Comparison of ENCODE assay signal across 20 mouse cellular contexts in the genomic region with DNA sequence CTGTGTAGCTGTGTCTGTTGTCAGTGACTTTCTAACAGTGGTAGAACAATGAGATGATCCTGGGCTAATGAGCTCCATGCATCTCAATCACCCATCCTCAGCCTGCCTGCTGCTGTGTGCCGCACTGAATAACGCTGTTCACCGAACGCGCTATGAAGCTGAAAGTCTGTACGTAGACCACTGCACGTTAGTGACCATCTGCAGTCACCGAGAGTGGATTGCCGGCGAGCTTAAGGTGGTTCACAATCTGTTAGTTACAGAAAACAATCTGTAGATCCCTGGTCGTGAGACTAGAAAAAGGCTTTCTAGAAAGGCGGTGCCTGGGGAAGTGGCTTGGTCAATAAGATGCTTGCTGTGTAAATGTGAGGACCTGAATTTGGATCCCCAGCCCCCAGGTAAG. TPM values are rescaled to one million over a fixed set of nuclear protein-coding genes. Genes with fewer than 3 reads are reported as not detected.
A peak's percentile ranks its signal among the peaks of the same experiment; 100 is the strongest.
DNase-seq lines count a peak whose midpoint lies in the region; ATAC-seq and TF ChIP-seq lines count a peak whose summit lies in the region.
"Had no signal": no experiment of that assay in that cellular context is flagged by ENCODE, and none has a peak within 500 bp of the region (broad histone marks: within the 10 kb centered on the region; RNA-seq: fewer than 3 reads in every experiment).

No protein-coding gene starts in this region.

- DNase-seq in hindbrain, embryonic 10.5 days (ENCODE audit: low spot score), result no peak
- no peak for DNase-seq in hindbrain, postnatal 0 days (ENCODE audit: low spot score)
- peak; percentile 14 for DNase-seq in midbrain, embryonic 14.5 days
- peak; percentile 35 for DNase-seq in hindbrain, embryonic 14.5 days (ENCODE audit: low spot score)
- no peak for DNase-seq in testis, postnatal 14 days (ENCODE audit: low spot score)
- DNase-seq in heart, embryonic 10.5 days (ENCODE audit: low spot score), result no peak
- DNase-seq: adrenal gland, postnatal 10 days; cerebellum, adult 18-20 months; cerebellum, adult 9-11 months; gastrocnemius, postnatal 36 days; heart, adult 18-20 months; heart, postnatal 14 days had no signal

- no peak overlapping the region for H3K4me3 ChIP-seq in hindbrain, embryonic 10.5 days
- no peak overlapping the region for H3K4me3 ChIP-seq in hindbrain, postnatal 0 days (ENCODE audit: low read length)
- H3K4me3 ChIP-seq in midbrain, embryonic 14.5 days (replicated peaks; ENCODE audit: low read depth, low read length), result no peak overlapping the region
- no peak overlapping the region for H3K4me3 ChIP-seq in midbrain, embryonic 16.5 days (ENCODE audit: low read depth, low read length)
- H3K4me3 ChIP-seq in hindbrain, embryonic 14.5 days (replicated peaks; ENCODE audit: low read length), result no peak overlapping the region
- H3K4me3 ChIP-seq in intestine, postnatal 0 days (ENCODE audit: low read depth, low read length), result no peak overlapping the region
- H3K4me3 ChIP-seq in heart, embryonic 10.5 days, result no peak overlapping the region
- H3K4me3 ChIP-seq: embryonic facial prominence, embryonic 10.5 days; forebrain, embryonic 13.5 days; heart, embryonic 15.5 days; intestine, embryonic 15.5 days had no signal

- no peaks in the 10 kb centered on the region for H3K9me3 ChIP-seq in hindbrain, embryonic 10.5 days
- H3K9me3 ChIP-seq in hindbrain, postnatal 0 days (ENCODE audit: low read length), result no peaks in the 10 kb centered on the region
- no peaks in the 10 kb centered on the region for H3K9me3 ChIP-seq in midbrain, embryonic 14.5 days (ENCODE audit: control insufficient read depth, low read length)
- no peaks in the 10 kb centered on the region for H3K9me3 ChIP-seq in midbrain, embryonic 16.5 days (replicated peaks; ENCODE audit: control insufficient read depth, low read length, poor library complexity, severe bottlenecking)
- H3K9me3 ChIP-seq in hindbrain, embryonic 14.5 days (ENCODE audit: control insufficient read depth, low read length), result no peaks in the 10 kb centered on the region
- H3K9me3 ChIP-seq in intestine, postnatal 0 days (ENCODE audit: control insufficient read depth), result no peaks in the 10 kb centered on the region
- H3K9me3 ChIP-seq in heart, embryonic 10.5 days, result no peaks in the 10 kb centered on the region
- H3K9me3 ChIP-seq: embryonic facial prominence, embryonic 10.5 days; forebrain, embryonic 13.5 days; heart, embryonic 15.5 days; intestine, embryonic 15.5 days had no signal

- no peaks in the 10 kb centered on the region for H3K36me3 ChIP-seq in hindbrain, embryonic 10.5 days
- no peaks in the 10 kb centered on the region for H3K36me3 ChIP-seq in hindbrain, postnatal 0 days (ENCODE audit: insufficient read depth, low read length)
- H3K36me3 ChIP-seq in midbrain, embryonic 14.5 days (ENCODE audit: control insufficient read depth, insufficient read depth, low read length), result no peaks in the 10 kb centered on the region
- no peaks in the 10 kb centered on the region for H3K36me3 ChIP-seq in midbrain, embryonic 16.5 days (ENCODE audit: control insufficient read depth, insufficient read depth, low read length)
- no peaks in the 10 kb centered on the region for H3K36me3 ChIP-seq in hindbrain, embryonic 14.5 days (replicated peaks; ENCODE audit: control insufficient read depth, insufficient read depth)
- H3K36me3 ChIP-seq in intestine, postnatal 0 days (ENCODE audit: control insufficient read depth, insufficient read depth), result no peaks in the 10 kb centered on the region
- H3K36me3 ChIP-seq in heart, embryonic 10.5 days, result no peaks in the 10 kb centered on the region
- H3K36me3 ChIP-seq: embryonic facial prominence, embryonic 10.5 days; heart, embryonic 15.5 days; intestine, embryonic 15.5 days had no signal

- H3K27ac ChIP-seq in hindbrain, embryonic 10.5 days, result peak overlapping the region; percentile 70; the same call in 1 of the 2 replicates
- no peak overlapping the region for H3K27ac ChIP-seq in hindbrain, postnatal 0 days
- H3K27ac ChIP-seq in midbrain, embryonic 14.5 days (replicated peaks; ENCODE audit: low read depth, low read length), result no peak overlapping the region
- no peak overlapping the region for H3K27ac ChIP-seq in midbrain, embryonic 16.5 days (ENCODE audit: low read length)
- H3K27ac ChIP-seq in hindbrain, embryonic 14.5 days, result peak overlapping the region; percentile 64
- H3K27ac ChIP-seq in intestine, postnatal 0 days (ENCODE audit: low read depth, low read length), result no peak overlapping the region
- no peak overlapping the region for H3K27ac ChIP-seq in heart, embryonic 10.5 days
- H3K27ac ChIP-seq: embryonic facial prominence, embryonic 10.5 days; heart, embryonic 15.5 days; intestine, embryonic 15.5 days had no signal

- no peak for ATAC-seq in hindbrain, postnatal 0 days
- no peak for ATAC-seq in midbrain, embryonic 14.5 days (ENCODE audit: low FRiP score, low TSS enrichment)
- ATAC-seq in midbrain, embryonic 16.5 days, result no peak
- no peak for ATAC-seq in hindbrain, embryonic 14.5 days (ENCODE audit: low FRiP score)
- ATAC-seq in intestine, postnatal 0 days, result no peak
- ATAC-seq: forebrain, embryonic 13.5 days; intestine, embryonic 15.5 days had no signal

- H3K9ac ChIP-seq in hindbrain, postnatal 0 days (replicated peaks; ENCODE audit: low read length), result no peak overlapping the region
- H3K9ac ChIP-seq in midbrain, embryonic 14.5 days (replicated peaks; ENCODE audit: low read length), result no peak overlapping the region
- no peak overlapping the region for H3K9ac ChIP-seq in midbrain, embryonic 16.5 days (ENCODE audit: low read depth, low read length)
- H3K9ac ChIP-seq in hindbrain, embryonic 14.5 days, result no peak overlapping the region
- H3K9ac ChIP-seq in intestine, postnatal 0 days (ENCODE audit: low read depth, low read length), result no peak overlapping the region
- H3K9ac ChIP-seq: forebrain, embryonic 13.5 days; heart, embryonic 15.5 days; intestine, embryonic 15.5 days had no signal

- WGBS in hindbrain, embryonic 10.5 days, result 88% methylated on average over 12 of the region's 12 CpGs
- 56% methylated on average over 12 of the region's 12 CpGs for WGBS in hindbrain, postnatal 0 days
- WGBS in midbrain, embryonic 14.5 days, result 80% methylated on average over 12 of the region's 12 CpGs
- 71% methylated on average over 12 of the region's 12 CpGs for WGBS in midbrain, embryonic 16.5 days
- 68% methylated on average over 12 of the region's 12 CpGs for WGBS in hindbrain, embryonic 14.5 days
- 91% methylated on average over 12 of the region's 12 CpGs for WGBS in intestine, postnatal 0 days
- 87% methylated on average over 12 of the region's 12 CpGs for WGBS in heart, embryonic 10.5 days

- peaks cover 10% of the 10 kb centered on the region for H3K4me1 ChIP-seq in hindbrain, embryonic 10.5 days (replicated peaks)
- no peaks in the 10 kb centered on the region for H3K4me1 ChIP-seq in hindbrain, postnatal 0 days (ENCODE audit: insufficient read depth, low read length)
- H3K4me1 ChIP-seq in midbrain, embryonic 14.5 days (ENCODE audit: control insufficient read depth, insufficient read depth, low read length), result peaks cover 11% of the 10 kb centered on the region; the same call in 1 of the 2 replicates
- no peaks in the 10 kb centered on the region for H3K4me1 ChIP-seq in midbrain, embryonic 16.5 days (ENCODE audit: control insufficient read depth, insufficient read depth, low read length)
- H3K4me1 ChIP-seq in hindbrain, embryonic 14.5 days (replicated peaks; ENCODE audit: control insufficient read depth, insufficient read depth, low read length), result peaks cover 9% of the 10 kb centered on the region
- no peaks in the 10 kb centered on the region for H3K4me1 ChIP-seq in intestine, postnatal 0 days (replicated peaks; ENCODE audit: control insufficient read depth, insufficient read depth, low read length)
- peaks cover 11% of the 10 kb centered on the region for H3K4me1 ChIP-seq in heart, embryonic 10.5 days
- H3K4me1 ChIP-seq: intestine, embryonic 15.5 days had no signal

- H3K27me3 ChIP-seq in hindbrain, embryonic 10.5 days (ENCODE audit: insufficient read depth, poor library complexity, severe bottlenecking), result no peaks in the 10 kb centered on the region
- no peaks in the 10 kb centered on the region for H3K27me3 ChIP-seq in hindbrain, postnatal 0 days (ENCODE audit: insufficient read depth, low read length)
- no peaks in the 10 kb centered on the region for H3K27me3 ChIP-seq in midbrain, embryonic 14.5 days (ENCODE audit: control insufficient read depth, insufficient read depth, low read length)
- H3K27me3 ChIP-seq in midbrain, embryonic 16.5 days (ENCODE audit: control insufficient read depth, insufficient read depth, low read depth, low read length), result no peaks in the 10 kb centered on the region
- no peaks in the 10 kb centered on the region for H3K27me3 ChIP-seq in hindbrain, embryonic 14.5 days (ENCODE audit: control insufficient read depth, insufficient read depth, low read length)
- no peaks in the 10 kb centered on the region for H3K27me3 ChIP-seq in intestine, postnatal 0 days (replicated peaks; ENCODE audit: control insufficient read depth, insufficient read depth, low read length)
- H3K27me3 ChIP-seq in heart, embryonic 10.5 days (ENCODE audit: insufficient read depth, poor library complexity, severe bottlenecking), result peaks cover 3% of the 10 kb centered on the region; the same call in 1 of the 2 replicates
- H3K27me3 ChIP-seq: forebrain, embryonic 13.5 days; heart, embryonic 15.5 days; intestine, embryonic 15.5 days had no signal

- no peak for TF ChIP-seq CTCF in hindbrain, postnatal 0 days (IDR thresholded peaks at IDR 0.05; ENCODE audit: low read depth)
- no peak for TF ChIP-seq CTCF in intestine, postnatal 0 days (IDR thresholded peaks at IDR 0.05; ENCODE audit: low read depth)

- H3K4me2 ChIP-seq in hindbrain, postnatal 0 days (ENCODE audit: low read depth, low read length), result no peak overlapping the region
- H3K4me2 ChIP-seq in midbrain, embryonic 14.5 days (ENCODE audit: low read length), result no peak overlapping the region
- H3K4me2 ChIP-seq in midbrain, embryonic 16.5 days (ENCODE audit: low read length), result no peak overlapping the region
- H3K4me2 ChIP-seq in hindbrain, embryonic 14.5 days (replicated peaks), result no peak overlapping the region
- no peak overlapping the region for H3K4me2 ChIP-seq in intestine, postnatal 0 days (replicated peaks; ENCODE audit: low read depth)
- H3K4me2 ChIP-seq: forebrain, embryonic 13.5 days; heart, embryonic 11.5 days; heart, embryonic 15.5 days; intestine, embryonic 15.5 days had no signal

RNA-seq across cellular contexts. Expression of gene Nphp4, which starts 22.4 kb away (rescaled TPM):
- polyA plus RNA-seq in hindbrain, embryonic 10.5 days (2016; fragmentation: Nextera tagmentation; extraction: Ambion mirVana), result 7.3 and 9.9 TPM in 2 replicates
- total RNA-seq in hindbrain, postnatal 0 days (2014; rRNA removed), result 8.7 and 10.4 TPM in 2 replicates
- polyA plus RNA-seq in hindbrain, postnatal 0 days (2015; fragmentation: Nextera tagmentation; extraction: Ambion mirVana), result 3.9 and 4.0 TPM in 2 replicates
- polyA plus RNA-seq in midbrain, embryonic 14.5 days (2014; fragmentation: Nextera tagmentation; extraction: Ambion mirVana), result 5.9 and 6.0 TPM in 2 replicates
- 5.7 and 6.4 TPM in 2 replicates for polyA plus RNA-seq in midbrain, embryonic 16.5 days (2015; fragmentation: Nextera tagmentation; extraction: Ambion mirVana)
- polyA plus RNA-seq in hindbrain, embryonic 14.5 days (2014; fragmentation: Nextera tagmentation; extraction: Ambion mirVana), result 6.2 and 6.6 TPM in 2 replicates
- polyA plus RNA-seq in intestine, postnatal 0 days (2015; fragmentation: Nextera tagmentation; extraction: Ambion mirVana), result 0.47 and 0.48 TPM in 2 replicates
- 3.2 and 3.7 TPM in 2 replicates for polyA plus RNA-seq in heart, embryonic 10.5 days (2016; fragmentation: Nextera tagmentation; extraction: Ambion mirVana)
- total RNA-seq: MEL had no signal

RNA-seq across cellular contexts. Expression of gene Kcnab2, which starts 23.5 kb away (rescaled TPM):
- polyA plus RNA-seq in hindbrain, embryonic 10.5 days (2016; fragmentation: Nextera tagmentation; extraction: Ambion mirVana), result 11.6 and 16.0 TPM in 2 replicates
- total RNA-seq in hindbrain, postnatal 0 days (2014; rRNA removed), result 54.0 and 55.6 TPM in 2 replicates
- 30.8 and 33.2 TPM in 2 replicates for polyA plus RNA-seq in hindbrain, postnatal 0 days (2015; fragmentation: Nextera tagmentation; extraction: Ambion mirVana)
- 23.6 and 26.9 TPM in 2 replicates for polyA plus RNA-seq in midbrain, embryonic 14.5 days (2014; fragmentation: Nextera tagmentation; extraction: Ambion mirVana)
- 23.6 and 29.8 TPM in 2 replicates for polyA plus RNA-seq in midbrain, embryonic 16.5 days (2015; fragmentation: Nextera tagmentation; extraction: Ambion mirVana)
- 19.6 and 23.7 TPM in 2 replicates for polyA plus RNA-seq in hindbrain, embryonic 14.5 days (2014; fragmentation: Nextera tagmentation; extraction: Ambion mirVana)
- 1.1 and 2.0 TPM in 2 replicates for polyA plus RNA-seq in intestine, postnatal 0 days (2015; fragmentation: Nextera tagmentation; extraction: Ambion mirVana)
- polyA plus RNA-seq in heart, embryonic 10.5 days (2016; fragmentation: Nextera tagmentation; extraction: Ambion mirVana), result 4.2 and 4.8 TPM in 2 replicates

Comparison
In these comparisons a context has a peak if more than half of its experiments do, and no peak if none do; other contexts are left out.
1. DNase-seq: peak in midbrain, embryonic 14.5 days (single experiment) and hindbrain, embryonic 14.5 days (single experiment); none in hindbrain, embryonic 10.5 days (single experiment), hindbrain, postnatal 0 days (single experiment), testis, postnatal 14 days (single experiment) and heart, embryonic 10.5 days (single experiment).
2. H3K27ac ChIP-seq: peak in hindbrain, embryonic 10.5 days (single experiment) and hindbrain, embryonic 14.5 days (single experiment); none in hindbrain, postnatal 0 days (single experiment), midbrain, embryonic 14.5 days (single experiment), midbrain, embryonic 16.5 days (single experiment), intestine, postnatal 0 days (single experiment) and heart, embryonic 10.5 days (single experiment).